Mouse (Mus musculus) kidney, postnatal 25 days (tissue): ENCODE data around the gene Txlnb.

ENCODE experiments used
- DNase-seq, 2 experiments: peaks; one replicate each; pipeline ENCODE4 v3.0.0; 2021; ENCODE audit warnings: mixed read lengths in 2 of 2

Gene Txlnb

GRCm38 (mm10) chr10:17827391-17827790 is 31.4 kb downstream of the Txlnb start:
- DNase-seq, result peak; percentile 13 to 49

- no peak for DNase-seq
Measured at GRCm38 (mm10) chr10:17829205-17829604, 33.2 kb downstream of the Txlnb start.

- no peak for DNase-seq
Measured at GRCm38 (mm10) chr10:17831041-17831440, 35.0 kb downstream of the Txlnb start.

- no peak for DNase-seq
Measured at GRCm38 (mm10) chr10:17835031-17835430, 39.0 kb downstream of the Txlnb start.

- DNase-seq, result no peak
Measured at GRCm38 (mm10) chr10:17836275-17836674, 40.2 kb downstream of the Txlnb start.

- DNase-seq, result no peak
Measured at GRCm38 (mm10) chr10:17842030-17842429, 46.0 kb downstream of the Txlnb start.

GRCm38 (mm10) chr10:17844781-17845537 is 48.9 kb downstream of the Txlnb start:
- no peak for DNase-seq

- DNase-seq, result no peak
Measured at GRCm38 (mm10) chr10:17857647-17858261, 61.7 kb downstream of the Txlnb start.

GRCm38 (mm10) chr10:17860701-17861480 is 64.9 kb downstream of the Txlnb start:
- no peak for DNase-seq

- DNase-seq, result peak; percentile 72 to 79
Measured at GRCm38 (mm10) chr10:17869822-17870662, 74.0 kb downstream of the Txlnb start.

- peak in 1 of 2 experiments; percentile 36 for DNase-seq
Measured at GRCm38 (mm10) chr10:17878002-17878919, 82.2 kb downstream of the Txlnb start.

GRCm38 (mm10) chr10:17880038-17880437 is 84.0 kb downstream of the Txlnb start:
- DNase-seq, result no peak

GRCm38 (mm10) chr10:17880724-17881123 is 84.7 kb downstream of the Txlnb start:
- DNase-seq, result peak in 1 of 2 experiments; percentile 31
